Mouse (Mus musculus): ENCODE data around the gene Cachd1.

Gene Cachd1

DNA sequence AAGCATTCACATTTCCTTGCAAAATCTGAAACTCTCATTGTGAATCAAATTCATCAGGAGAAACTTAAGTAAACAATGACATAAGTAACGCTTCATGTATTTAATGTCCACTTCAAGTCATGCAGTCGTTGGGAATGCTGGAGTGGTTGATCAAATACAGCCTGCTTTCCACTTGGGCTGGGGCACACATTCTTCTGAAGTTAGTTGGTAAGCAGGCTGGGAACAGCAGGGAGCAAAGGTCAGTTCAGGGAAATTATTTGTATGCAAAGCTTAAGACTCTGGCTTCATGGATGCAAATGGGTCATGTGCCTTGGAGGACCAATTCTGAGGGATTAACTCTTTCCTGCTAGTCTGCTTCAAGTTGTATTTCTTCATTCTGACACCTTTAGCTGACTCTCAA, 16.7 kb downstream of the Cachd1 start:
- DNase-seq (ENCODE audit: low spot score): peak; percentile 23

DNA sequence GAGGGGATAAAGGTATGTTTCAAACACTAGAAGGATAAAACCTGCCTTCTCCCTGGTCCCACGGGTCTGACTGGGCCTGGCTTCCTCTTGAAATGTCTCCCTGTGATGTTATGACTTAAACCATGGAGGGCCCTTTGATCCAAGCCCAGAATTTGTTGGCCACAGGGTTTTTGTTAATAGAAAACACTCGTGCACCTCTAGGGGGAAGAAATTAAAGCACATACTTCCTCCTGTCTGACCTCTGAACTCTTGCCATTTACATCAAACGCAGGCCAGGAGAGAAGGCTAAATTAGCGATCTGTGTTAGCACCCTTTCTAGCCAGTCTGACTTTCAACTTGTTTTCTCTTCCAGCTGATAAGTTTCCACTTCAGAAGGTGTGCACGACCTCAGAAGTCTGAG, 19.0 kb downstream of the Cachd1 start:
- DNase-seq (ENCODE audit: low spot score): no peak

DNA sequence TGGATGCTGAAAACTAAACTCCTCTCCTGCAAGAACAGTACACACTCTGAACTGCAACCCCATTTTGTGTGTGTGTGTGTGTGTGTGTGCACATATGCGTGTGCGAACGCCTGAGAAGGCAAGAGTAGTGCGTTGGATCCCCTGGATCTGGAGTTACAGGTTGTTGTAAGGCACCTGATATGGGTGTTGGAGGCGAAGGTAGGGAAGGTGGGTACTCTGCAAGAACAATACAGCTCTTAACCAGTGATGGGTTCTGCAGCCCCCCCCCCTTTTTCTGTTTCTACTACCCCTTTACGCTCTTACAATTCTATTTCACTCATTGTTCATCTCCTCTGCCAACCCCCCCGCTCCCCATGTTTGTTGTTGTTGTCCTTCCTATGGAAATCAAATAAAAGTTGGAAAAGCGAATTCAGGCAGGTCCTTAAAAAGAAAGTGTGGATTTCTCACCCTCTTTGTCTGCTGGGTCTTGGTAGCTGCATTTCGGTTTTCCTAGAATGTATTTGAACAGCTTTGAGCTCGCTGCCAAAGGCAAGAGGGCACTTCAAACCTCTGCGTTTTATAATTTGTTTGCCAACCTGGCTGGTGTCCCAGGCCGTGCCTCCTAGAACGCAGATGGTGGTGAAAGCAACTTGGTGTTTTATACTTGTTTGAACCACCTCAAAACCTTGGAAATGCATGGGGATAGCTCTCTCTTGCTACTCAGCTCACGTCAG, 24.4 kb downstream of the Cachd1 start:
- DNase-seq (ENCODE audit: low spot score): peak; percentile 83

DNA sequence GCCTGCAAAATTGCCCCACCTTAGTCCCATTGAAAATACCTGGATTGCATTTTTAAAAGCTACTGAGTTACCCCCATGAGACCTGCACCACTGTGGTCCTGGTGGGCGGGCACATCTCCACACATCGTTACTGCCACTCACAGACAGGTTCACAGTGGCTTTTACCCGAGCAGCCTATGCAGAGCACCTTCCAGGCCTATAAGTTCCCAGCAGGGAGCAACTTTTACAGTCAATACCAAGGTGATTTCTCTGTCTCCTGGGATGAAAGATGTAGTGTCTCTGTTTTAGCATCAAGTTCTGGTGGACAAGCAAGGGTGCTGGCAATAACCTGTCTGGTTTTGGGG, 24.9 kb downstream of the Cachd1 start:
- no peak for DNase-seq (ENCODE audit: low spot score)

DNA sequence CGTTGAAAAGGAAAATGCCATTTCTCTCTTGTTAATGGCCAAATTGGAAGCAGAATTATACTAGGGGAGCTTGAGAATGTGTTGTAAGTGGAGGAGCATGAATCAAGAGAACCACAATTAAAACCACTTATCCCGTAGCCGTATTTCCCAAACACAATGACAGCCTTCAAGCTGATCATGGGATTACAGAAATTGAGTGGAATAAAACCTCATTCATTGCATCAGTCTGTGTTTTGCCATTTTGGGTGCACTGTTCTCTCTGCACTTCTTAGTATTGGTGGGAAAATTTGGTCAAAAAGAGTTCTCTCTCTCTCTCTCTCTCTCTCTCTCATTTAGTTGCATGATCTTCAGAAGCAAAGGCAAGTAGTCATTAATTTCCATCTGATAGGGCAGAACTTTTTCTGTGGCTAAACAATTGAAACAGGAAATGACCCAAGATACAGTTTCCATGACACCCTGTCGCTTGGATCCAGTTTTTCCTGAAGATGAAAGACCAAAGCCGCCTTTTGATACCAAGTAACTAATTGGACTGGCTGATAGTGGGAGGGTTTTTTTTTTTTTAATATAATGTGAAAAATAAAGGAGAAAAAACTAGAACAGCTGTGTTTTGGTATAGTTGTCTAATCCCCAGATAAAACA, 34.7 kb downstream of the Cachd1 start:
- no peak for DNase-seq (ENCODE audit: low spot score)

DNA sequence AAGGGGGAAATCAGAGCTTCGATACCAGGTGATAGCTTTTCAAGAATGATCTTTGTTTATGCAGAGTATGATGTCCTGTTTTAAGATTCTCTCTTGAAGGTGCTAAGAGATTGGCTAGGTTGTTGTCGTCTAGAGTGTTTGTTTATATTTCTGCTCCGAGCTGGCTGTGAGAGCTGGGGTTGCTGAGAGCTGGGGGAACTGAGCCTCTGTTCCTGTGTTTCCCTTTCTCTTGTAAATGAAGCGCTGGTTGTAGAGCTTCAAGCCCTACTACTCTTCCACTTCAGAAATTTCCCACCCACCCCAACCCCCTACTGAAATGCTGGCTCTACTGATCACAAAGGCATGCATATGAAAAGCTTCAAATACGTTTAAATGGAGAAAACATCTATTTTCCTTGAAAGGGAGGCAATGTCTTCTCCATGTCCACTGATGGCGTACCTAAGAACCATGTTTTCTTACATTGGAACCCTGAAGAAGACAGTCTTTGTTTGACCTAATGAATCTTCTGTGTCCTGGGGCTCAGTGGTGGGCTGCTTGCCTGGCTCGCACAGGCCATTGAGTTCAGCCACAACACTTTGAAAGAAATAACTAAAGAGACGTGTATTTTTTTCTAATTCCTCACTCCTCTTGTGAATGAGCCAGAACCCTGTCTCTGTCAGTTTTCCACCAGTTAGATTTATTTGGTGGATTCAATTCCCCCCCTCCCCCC, 35.5 kb downstream of the Cachd1 start:
- no peak for DNase-seq (ENCODE audit: low spot score)

DNA sequence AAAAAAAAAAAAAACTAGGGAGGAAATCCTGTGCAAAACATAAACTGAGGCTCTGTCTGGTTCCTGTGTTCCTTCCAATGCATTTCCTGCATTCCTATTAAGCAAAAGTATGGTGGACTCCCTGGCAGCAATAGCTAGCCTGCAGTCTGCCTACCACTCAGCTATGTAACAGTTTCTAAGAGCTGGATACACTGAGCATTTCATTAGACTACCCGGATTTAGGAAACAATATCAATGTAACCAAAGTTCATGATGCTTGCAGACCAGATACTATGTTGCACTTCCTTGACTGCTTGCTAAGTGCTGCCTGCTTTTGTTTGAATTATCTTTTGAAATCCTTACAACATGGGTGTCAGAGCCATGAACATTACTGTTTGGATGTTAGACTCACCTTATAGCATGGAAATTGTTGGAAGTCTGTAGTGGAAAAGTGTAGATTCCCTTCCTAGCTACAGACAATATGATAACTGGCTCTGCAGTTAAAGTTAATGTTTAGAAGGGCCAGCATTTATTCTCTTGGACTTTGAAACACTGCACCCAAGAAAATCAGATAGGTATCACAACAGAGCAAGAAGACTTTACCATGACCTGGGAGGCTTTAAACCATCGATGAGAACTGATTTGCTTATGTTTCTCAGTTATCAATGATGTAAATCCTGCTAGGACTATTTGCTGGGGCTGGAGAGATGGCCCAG, 37.4 kb downstream of the Cachd1 start:
- no peak for DNase-seq (ENCODE audit: low spot score)

DNA sequence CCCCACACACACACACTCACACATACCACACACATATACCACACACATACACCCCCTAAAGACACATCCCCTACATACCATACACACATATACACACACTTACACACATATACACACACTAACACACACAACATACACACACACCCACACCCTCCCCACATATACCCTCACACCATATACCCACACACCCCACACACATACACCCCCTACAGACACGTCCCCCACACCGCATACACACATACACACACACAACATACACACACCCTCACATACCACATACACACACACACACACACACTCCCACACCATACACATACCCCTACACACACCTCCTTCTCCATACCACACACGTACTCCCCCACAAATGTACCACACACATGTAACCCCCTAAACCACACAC, 42.8 kb downstream of the Cachd1 start:
- no peak for DNase-seq (ENCODE audit: low spot score)

DNA sequence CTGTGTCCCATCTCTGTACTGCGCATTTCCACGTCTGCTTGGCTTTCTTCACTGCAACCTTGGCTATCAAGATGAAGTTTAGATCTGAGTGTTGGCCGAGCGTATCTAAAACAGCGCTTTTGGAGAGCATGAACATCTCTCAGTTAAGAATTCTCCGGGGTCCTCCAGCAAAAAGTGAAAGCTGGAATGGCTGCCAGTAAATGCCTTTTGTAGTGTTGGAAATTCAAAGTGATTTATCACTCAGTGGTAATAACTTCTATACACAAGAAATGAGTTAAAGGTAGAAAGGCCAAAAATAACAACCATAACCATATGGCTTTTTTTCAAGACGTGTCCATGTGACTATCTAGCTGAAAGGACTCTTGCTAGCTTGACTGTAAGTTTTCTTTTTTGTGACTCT, 46.1 kb downstream of the Cachd1 start:
- no peak for DNase-seq (ENCODE audit: low spot score)

DNA sequence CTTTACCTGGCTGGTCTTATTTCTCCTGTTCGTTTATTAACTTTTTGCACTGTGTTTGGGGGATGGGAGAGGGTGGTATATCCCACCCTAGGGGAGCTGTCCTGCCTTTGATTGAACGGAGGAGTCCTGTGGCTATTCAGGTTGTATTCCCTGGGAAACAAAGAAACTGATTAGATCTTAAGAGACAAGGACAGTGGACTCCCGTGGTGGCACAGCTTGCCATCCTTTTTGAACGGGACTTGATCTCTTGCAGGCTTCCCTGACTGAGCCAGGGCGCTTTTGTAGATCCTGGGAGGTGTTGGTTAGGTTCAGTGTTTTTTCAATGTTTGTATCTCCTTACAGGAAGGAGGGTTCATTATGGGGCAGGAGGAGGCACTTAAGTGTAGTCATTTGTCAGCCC, 50.9 kb downstream of the Cachd1 start:
- no peak for DNase-seq (ENCODE audit: low spot score)

DNA sequence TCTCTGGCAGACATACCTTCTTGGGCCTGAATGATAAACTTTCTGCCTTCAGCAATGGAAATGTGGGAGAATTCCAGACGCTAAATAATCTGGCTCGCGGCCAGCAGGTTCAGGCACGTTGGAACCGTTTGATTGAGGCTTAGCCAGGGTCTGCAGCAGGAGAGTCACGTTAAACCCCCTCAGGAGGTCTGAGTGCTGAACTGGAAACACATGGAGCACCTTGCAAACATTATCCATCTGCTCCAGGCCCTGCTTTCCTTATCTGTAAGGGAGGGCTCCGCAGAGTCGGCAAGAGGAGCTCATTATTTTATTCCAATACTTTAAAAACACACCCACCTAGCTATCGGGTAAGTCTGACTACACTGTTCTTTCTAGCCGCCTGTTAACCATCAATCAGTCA, 52.3 kb downstream of the Cachd1 start:
- no peak for DNase-seq (ENCODE audit: low spot score)

DNA sequence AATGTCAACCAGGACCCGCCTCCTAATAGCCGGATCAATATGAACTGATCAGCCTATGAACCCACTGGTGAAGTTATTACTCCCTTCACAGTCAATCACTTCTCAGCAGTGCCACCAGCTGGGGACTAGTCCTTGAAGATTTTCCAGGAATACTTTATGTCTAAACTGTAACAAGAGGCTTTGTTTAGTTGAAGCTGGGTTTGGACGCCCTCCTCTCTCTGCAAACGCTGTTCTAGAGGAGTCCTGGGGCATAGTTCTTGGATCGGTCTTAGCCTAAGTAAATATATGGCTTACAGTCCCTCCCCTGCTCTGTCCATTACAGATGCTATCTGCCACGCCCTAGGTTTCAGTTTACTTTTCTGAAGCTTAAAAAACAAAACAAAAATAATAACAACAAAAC, 60.7 kb downstream of the Cachd1 start:
- DNase-seq (ENCODE audit: low spot score): no peak

DNA sequence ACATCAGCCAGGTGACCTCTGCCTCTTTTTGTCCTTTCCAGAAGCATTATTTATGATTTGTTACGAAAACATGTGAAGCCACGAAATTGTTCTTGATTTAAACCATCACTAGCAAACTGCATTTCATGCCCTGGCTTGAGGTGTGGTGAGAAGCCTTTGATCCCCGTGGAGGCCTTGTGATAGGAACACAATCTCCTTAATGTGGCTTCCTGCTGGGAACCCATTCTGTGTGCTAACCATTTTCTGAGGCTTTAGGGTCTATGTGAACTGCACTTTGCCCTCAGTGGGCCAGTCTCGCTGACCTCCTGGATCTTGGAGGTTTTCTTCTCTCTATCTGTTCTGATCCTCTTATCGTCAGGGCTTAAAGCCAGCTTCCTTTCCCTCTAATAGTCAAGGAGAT, 66.2 kb downstream of the Cachd1 start:
- no peak for DNase-seq (ENCODE audit: low spot score)

DNA sequence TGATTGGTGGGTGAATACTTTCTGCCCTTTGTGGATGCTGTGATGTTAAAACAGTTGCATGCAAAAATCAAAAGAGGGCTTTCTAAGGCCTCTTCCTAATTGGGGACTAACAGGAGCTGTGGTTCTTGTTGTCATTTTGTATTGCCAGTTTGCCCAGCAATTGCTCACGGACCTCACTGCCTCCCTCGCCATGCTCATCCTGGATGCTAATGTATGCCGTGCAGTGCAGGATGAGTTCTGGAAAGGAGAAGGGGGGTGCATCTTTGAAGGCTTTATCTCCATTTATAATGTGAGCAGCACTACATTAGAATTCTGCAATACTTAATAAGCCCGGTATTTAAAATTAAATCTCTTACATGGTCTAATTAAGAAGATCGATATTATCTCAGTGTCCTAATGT, 66.6 kb downstream of the Cachd1 start:
- no peak for DNase-seq (ENCODE audit: low spot score)

DNA sequence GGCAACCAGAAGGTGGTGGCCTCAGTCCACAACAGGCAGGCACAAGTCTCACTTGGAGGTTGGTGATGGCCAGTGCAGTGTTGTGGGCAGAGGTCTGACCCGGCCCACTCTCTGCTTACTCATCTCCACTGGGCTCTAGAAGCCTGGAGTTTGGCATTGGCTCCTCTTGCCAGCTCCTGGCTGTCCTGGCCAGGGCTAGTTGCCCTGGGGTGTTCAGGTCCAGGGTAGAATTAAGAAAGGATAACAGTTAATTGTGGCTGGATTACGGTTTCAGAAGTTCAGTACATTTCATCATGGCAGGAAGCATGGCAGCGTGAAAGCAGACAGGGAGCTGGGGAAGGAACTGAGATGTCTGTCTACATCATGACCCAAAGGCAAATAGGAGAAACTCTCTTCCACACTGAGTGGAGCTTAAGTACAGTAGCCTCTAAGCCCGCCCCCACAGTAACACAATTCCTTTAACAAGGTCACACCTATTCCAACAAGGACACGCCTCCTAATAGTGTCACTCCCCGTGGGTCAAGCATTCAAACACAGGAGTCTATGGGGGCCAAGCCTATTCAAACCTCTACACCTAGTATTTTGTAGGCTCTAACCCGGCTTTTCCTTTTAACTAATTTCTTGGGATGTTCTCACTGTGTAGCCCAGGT, 74.5 kb downstream of the Cachd1 start:
- DNase-seq (ENCODE audit: low spot score): no peak

DNA sequence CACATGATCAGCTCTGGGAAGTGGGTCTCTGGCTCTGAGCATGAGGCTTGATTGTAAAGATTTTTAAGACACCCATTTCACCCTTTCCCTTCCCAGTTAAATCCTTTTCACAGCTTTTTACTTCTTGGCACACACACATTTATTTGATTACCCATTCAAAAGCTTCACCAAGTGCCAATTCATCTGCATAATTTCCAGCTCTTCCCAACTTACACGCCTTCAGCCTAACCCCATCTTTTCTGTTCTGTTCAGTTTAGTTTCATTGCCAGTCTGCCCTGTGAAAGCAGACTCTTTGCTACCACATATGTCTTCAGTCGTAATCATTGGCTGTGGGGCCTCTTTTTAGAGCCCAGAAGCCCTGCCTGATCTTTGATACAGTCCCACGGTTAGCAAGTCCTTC, 76.0 kb downstream of the Cachd1 start:
- no peak for DNase-seq (ENCODE audit: low spot score)

DNA sequence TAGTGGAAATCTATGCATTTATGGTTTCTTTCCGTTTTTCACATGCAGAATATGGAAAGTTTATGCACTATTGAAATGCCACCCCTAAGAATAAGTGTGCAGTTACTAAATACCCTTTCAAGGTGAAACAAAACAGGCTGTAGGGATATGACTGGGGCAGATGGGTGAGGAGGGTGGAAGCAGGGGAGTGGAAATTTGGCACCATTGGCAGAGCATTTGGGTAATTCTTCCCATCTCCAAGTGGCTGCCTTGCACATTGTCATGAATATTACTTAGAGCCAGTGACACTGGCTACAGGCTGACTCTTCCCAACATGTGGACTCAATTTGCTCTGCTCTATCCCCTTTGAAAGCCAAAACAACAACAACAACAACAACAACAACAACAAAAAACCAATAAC, 77.0 kb downstream of the Cachd1 start:
- DNase-seq (ENCODE audit: low spot score): no peak

DNA sequence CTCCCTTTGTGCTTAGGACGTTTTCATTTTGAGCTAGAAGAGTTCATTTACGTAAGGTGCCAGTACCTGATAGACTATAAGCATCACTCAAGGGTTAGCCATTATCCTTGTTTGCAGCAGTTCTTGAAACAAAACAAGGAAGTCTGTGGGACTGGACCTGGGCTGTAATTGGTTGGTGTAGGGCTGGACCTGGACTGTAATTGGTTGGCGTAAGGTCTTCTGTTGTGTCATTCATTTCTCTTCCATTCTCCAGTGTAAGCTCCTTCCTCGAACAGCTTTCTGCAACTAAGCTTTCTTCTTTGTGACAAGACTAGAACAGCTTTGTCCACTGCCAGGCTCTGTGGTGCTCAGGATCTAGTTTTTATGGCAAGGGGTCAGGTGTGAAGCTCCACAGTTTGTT, 78.9 kb downstream of the Cachd1 start:
- no peak for DNase-seq (ENCODE audit: low spot score)

DNA sequence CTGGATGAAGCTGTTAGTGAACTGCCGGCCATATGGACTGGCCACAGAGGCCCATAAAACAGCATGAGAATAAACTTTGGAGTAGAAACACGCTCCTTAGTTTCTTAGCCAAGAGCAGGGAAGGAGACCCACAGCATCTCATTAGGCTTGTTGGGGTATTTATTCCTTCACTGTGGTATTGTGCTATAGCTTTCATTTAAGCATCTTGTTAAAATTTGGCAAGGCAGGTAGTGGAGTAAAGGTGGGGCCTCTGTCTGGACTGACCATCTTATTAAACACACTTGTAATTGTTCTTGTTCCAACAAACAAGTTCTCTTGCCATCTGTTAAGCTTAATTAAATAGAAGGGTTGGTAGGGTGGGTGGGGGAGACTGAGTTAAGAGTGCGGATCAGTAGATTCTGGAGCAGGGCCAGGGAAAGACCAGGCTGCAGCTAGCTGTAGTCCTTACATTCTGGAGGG, 81.0 kb downstream of the Cachd1 start:
- no peak for DNase-seq (ENCODE audit: low spot score)

DNA sequence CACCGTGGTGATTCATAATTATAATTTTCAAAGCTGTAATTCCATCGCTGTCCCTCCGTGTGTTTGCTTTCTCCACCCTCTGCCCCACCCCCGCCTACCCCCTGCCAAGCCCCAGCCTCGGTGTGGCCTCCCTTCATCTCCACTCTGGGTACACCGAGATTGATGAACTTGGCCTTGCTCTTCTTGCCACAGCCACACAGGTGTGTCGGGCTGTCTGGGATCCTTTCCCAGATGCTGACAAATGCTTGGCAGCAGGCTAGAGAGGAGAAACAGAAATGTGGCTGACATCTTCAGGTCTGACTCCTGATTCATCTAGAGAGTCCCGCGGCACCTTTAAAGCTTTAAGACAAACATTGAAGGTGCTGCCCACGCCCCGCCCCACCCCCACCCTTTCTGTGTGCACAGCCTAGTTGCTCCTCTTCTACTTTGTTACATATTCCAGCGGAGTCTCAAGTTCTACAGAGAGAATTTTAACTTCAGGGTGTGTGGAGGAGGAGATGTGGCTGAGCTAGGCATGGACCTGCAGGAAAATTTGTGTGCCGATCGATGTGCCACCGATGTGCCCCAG, 87.5 kb downstream of the Cachd1 start:
- DNase-seq (ENCODE audit: low spot score): no peak

DNA sequence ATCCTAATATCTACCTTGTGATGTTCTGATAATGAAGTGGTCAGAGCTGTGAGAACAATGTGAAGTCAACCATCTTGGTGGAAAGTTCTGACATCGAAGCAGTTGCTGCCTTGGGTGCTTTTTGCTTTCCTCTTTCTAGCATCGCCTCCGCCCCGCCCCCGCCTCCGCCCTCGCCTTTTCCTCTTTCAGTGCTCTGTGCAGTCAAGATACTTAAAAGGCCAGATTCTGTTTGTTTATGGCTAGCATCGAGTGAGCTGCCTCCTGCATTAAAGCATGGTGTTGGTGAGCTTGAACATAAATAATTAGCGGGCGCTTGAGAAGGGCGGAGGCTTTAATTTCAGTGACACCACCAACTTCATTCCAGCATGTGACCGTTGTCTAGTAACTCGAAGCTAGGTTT, 88.9 kb downstream of the Cachd1 start:
- no peak for DNase-seq (ENCODE audit: low spot score)

All from lung, postnatal 25 days (tissue).